Mouse (Mus musculus): Measurements from ENCODE around the gene Gcn1l1. TPM values are rescaled to one million over a fixed set of nuclear protein-coding genes. Genes with fewer than 3 reads are reported as not detected.
A peak's percentile ranks its signal among the peaks of the same experiment; 100 is the strongest.

Gcn1l1 gene
- total and polyA plus RNA-seq, 2 experiments from 2014 or later, result 22.8 to 73.4 TPM

GRCm38 (mm10) chr5:115542635-115543384 lies 22.2 kb upstream of the Gcn1l1 start:
- Histone ChIP-seq H3K4me3 (ENCODE audit: low read length) (no peak overlapping the region), H3K27me3 (ENCODE audit: insufficient read depth, low read length) (no peaks in the 10 kb centered on the region), H3K4me2 (ENCODE audit: low read depth, low read length) (0 out of 2 replicates have a peak overlapping the region, but pooled peaks have one; percentile 6), H3K9me3 (ENCODE audit: low read length) (no peaks in the 10 kb centered on the region), H3K36me3 (ENCODE audit: insufficient read depth, low read length) (peaks cover 5% of the 10 kb centered on the region; the same call in 1 of the 2 replicates), H3K27ac (0 out of 2 replicates have a peak overlapping the region, but pooled peaks have one; percentile 2), H3K4me1 (ENCODE audit: insufficient read depth, low read length) (peaks cover 17% of the 10 kb centered on the region), H3K9ac (replicated peaks; ENCODE audit: low read length) (no peak overlapping the region)
- 65% methylated on average over 19 of the region's 19 CpGs for WGBS
- TF ChIP-seq CTCF (IDR thresholded peaks at IDR 0.05; ENCODE audit: low read depth), result no peak
- ATAC-seq (no peak), DNase-seq (ENCODE audit: low spot score) (no peak)

GRCm38 (mm10) chr5:115543509-115544253 lies 21.4 kb upstream of the Gcn1l1 start:
- Histone ChIP-seq H3K4me2 (ENCODE audit: low read depth, low read length) (peak overlapping the region; percentile 6; the same call in 1 of the 2 replicates), H3K4me1 (ENCODE audit: insufficient read depth, low read length) (peaks cover 12% of the 10 kb centered on the region), H3K9me3 (ENCODE audit: low read length) (no peaks in the 10 kb centered on the region), H3K4me3 (ENCODE audit: low read length) (no peak overlapping the region), H3K27ac (0 out of 2 replicates have a peak overlapping the region, but pooled peaks have one; percentile 2), H3K36me3 (ENCODE audit: insufficient read depth, low read length) (peaks cover 10% of the 10 kb centered on the region; the same call in 1 of the 2 replicates), H3K9ac (replicated peaks; ENCODE audit: low read length) (no peak overlapping the region), H3K27me3 (ENCODE audit: insufficient read depth, low read length) (no peaks in the 10 kb centered on the region)
- DNase-seq (ENCODE audit: low spot score), result peak; percentile 81
- TF ChIP-seq CTCF (IDR thresholded peaks at IDR 0.05; ENCODE audit: low read depth), result no peak
- ATAC-seq, result peak; percentile 76
- WGBS, result 29% methylated on average over 17 of the region's 17 CpGs

GRCm38 (mm10) chr5:115544655-115545185 lies 20.3 kb upstream of the Gcn1l1 start:
- H3K4me2 ChIP-seq (ENCODE audit: low read depth, low read length), result no peak overlapping the region
- 47% methylated on average over 18 of the region's 18 CpGs for WGBS
- H3K9ac ChIP-seq (replicated peaks; ENCODE audit: low read length), result no peak overlapping the region
- H3K27ac ChIP-seq, result no peak overlapping the region
- ATAC-seq, result no peak
- no peak for DNase-seq (ENCODE audit: low spot score)
- H3K27me3 ChIP-seq (ENCODE audit: insufficient read depth, low read length), result no peaks in the 10 kb centered on the region
- H3K36me3 ChIP-seq (ENCODE audit: insufficient read depth, low read length), result peaks cover 18% of the 10 kb centered on the region; the same call in 1 of the 2 replicates
- H3K4me3 ChIP-seq (ENCODE audit: low read length), result no peak overlapping the region
- TF ChIP-seq CTCF (IDR thresholded peaks at IDR 0.05; ENCODE audit: low read depth), result no peak
- H3K9me3 ChIP-seq (ENCODE audit: low read length), result no peaks in the 10 kb centered on the region
- peaks cover 12% of the 10 kb centered on the region for H3K4me1 ChIP-seq (ENCODE audit: insufficient read depth, low read length)

DNA sequence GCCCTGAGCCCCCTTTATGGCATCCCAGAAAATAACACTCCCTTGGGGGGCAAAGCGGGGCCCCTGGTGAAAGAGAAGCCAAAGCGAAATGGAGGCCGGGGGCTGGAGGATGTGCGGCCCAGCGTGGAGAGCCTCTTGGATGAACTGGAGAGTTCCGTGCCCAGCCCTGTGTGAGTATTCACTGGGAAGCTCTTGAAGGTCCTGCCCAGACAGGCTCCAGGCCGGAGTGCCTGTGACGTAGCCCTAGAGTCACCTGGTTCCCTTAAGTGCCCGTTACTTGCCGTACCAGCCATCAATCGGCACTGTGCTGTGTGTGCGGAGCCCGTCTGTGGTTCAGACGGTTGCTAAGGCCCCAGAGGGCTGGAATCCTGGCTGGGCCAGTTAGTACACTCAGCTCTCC lies 19.4 kb upstream of the Gcn1l1 start:
- Histone ChIP-seq H3K27ac (no peak overlapping the region), H3K4me1 (ENCODE audit: insufficient read depth, low read length) (peaks cover 12% of the 10 kb centered on the region), H3K9ac (replicated peaks; ENCODE audit: low read length) (no peak overlapping the region), H3K36me3 (ENCODE audit: insufficient read depth, low read length) (peaks cover 18% of the 10 kb centered on the region; the same call in 1 of the 2 replicates), H3K27me3 (ENCODE audit: insufficient read depth, low read length) (no peaks in the 10 kb centered on the region), H3K4me2 (ENCODE audit: low read depth, low read length) (no peak overlapping the region), H3K9me3 (ENCODE audit: low read length) (no peaks in the 10 kb centered on the region), H3K4me3 (ENCODE audit: low read length) (no peak overlapping the region)
- no peak for TF ChIP-seq CTCF (IDR thresholded peaks at IDR 0.05; ENCODE audit: low read depth)
- no peak for DNase-seq (ENCODE audit: low spot score)
- ATAC-seq, result no peak
- 71% methylated on average over 14 of the region's 14 CpGs for WGBS

DNA sequence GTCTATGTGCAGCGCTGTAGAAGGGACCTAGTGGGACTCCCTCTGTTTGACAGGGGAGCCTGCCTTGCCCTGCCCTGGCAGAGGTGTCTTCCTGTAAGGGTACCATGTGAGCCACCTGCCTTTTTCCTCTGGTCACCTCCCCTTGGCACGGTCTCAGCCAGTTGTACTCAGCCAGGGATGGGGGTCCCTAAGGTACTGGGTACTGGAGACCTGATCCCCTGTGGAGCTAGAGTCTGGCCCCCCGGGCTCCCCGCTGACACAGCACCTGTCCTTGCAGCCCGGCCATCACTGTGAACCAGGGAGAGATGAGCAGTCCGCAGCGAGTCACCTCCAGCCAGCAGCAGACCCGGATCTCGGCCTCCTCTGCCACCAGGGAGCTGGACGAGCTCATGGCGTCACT lies 18.5 kb upstream of the Gcn1l1 start:
- 73% methylated on average over 11 of the region's 11 CpGs for WGBS
- no peak for ATAC-seq
- Histone ChIP-seq H3K4me1 (ENCODE audit: insufficient read depth, low read length) (peaks cover 12% of the 10 kb centered on the region), H3K27ac (no peak overlapping the region), H3K4me2 (ENCODE audit: low read depth, low read length) (no peak overlapping the region), H3K9ac (replicated peaks; ENCODE audit: low read length) (no peak overlapping the region), H3K27me3 (ENCODE audit: insufficient read depth, low read length) (no peaks in the 10 kb centered on the region), H3K4me3 (ENCODE audit: low read length) (no peak overlapping the region), H3K36me3 (ENCODE audit: insufficient read depth, low read length) (peaks cover 26% of the 10 kb centered on the region; the same call in 1 of the 2 replicates), H3K9me3 (ENCODE audit: low read length) (no peaks in the 10 kb centered on the region)
- no peak for TF ChIP-seq CTCF (IDR thresholded peaks at IDR 0.05; ENCODE audit: low read depth)
- no peak for DNase-seq (ENCODE audit: low spot score)

DNA sequence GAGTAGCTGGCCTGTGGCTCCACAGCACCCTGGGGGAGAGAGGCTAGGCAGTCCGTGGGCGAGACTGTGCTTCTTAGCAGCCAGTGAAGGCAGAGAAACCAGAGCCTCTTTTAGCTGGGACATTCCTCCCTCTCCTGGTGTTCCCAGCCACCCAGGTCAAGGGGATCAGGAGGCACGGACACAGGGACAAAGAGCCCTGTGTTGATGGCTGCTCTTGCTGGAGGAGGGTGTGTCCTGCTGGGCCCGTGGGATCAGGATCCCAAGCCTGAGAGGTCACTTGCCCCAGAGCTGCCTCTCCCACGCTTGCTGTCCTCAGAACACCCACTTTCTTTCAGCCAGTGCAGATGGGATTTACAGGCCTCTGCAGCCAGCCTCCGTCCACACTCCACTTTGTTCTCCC lies 18.0 kb upstream of the Gcn1l1 start:
- Histone ChIP-seq H3K27me3 (ENCODE audit: insufficient read depth, low read length) (no peaks in the 10 kb centered on the region), H3K4me3 (ENCODE audit: low read length) (no peak overlapping the region), H3K36me3 (ENCODE audit: insufficient read depth, low read length) (peaks cover 30% of the 10 kb centered on the region; the same call in 1 of the 2 replicates), H3K9ac (replicated peaks; ENCODE audit: low read length) (no peak overlapping the region), H3K4me1 (ENCODE audit: insufficient read depth, low read length) (peaks cover 12% of the 10 kb centered on the region), H3K27ac (no peak overlapping the region), H3K9me3 (ENCODE audit: low read length) (no peaks in the 10 kb centered on the region), H3K4me2 (ENCODE audit: low read depth, low read length) (no peak overlapping the region)
- DNase-seq (ENCODE audit: low spot score), result no peak
- WGBS, result 41% methylated on average over 6 of the region's 6 CpGs
- ATAC-seq, result no peak
- TF ChIP-seq CTCF (IDR thresholded peaks at IDR 0.05; ENCODE audit: low read depth), result no peak
